Mouse (Mus musculus): ENCODE measurements around the gene Eef1akmt2. TPM values are rescaled to one million over a fixed set of nuclear protein-coding genes. Genes with fewer than 3 reads are reported as not detected.
A peak's percentile ranks its signal among the peaks of the same experiment; 100 is the strongest.

Eef1akmt2 gene
- polyA plus RNA-seq, 1 experiment = 0.72 TPM

DNA sequence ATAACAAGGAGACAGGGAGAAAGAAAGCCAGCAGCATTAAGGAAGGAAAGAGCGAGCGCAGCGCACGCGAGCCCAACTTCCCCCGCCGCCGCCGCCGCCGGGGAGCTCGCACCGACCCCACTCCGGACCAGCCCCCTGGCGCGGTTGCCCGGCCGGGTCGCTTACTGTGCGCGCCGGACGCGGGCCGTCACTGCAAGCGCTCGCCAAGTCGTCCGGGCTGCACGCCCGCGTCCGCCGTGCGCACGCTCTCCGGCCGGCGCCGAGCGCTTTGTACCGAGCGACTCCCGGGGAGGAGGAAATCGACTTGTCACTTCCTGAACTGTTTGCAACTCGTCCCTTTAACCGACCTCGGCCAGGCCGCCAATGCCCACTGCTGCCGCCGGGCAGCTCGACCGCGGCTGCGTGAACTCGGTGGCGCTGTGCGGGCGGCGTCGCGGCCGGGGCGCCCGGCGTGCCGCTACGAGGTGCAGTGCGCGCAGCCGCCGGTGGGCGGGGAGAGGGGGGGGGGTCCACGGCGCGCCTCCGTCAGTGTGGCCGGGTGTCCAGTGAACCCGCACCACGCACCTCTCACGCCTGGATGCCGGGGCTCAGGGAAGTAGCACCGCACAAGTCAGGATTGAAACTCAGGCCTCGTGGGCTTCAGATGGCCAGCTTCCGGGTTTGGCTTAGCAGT is 38.9 kb downstream of the Eef1akmt2 start, which contains the start of gene Fam53b:
TSS of gene Fam53b (minus strand) at position 471 of the 673 bp plus-strand sequence.
- TF ChIP-seq TAL1 (IDR thresholded peaks at IDR 0.05; ENCODE audit: low read length) = no peak
- TF ChIP-seq GATA1 (IDR thresholded peaks at IDR 0.05; ENCODE audit: low read length) = no peak
- peak within 1 kb of the TSS; percentile 79 for H3K4me3 ChIP-seq (replicated peaks)
- H3K4me1 ChIP-seq (ENCODE audit: control insufficient read depth) = peaks cover 55% of the 10 kb centered on the region
- no peaks in the 10 kb centered on the region for H3K36me3 ChIP-seq (ENCODE audit: control insufficient read depth)
- peaks cover 33% of the 10 kb centered on the region for H3K27me3 ChIP-seq (ENCODE audit: control insufficient read depth)
- H3K9me3 ChIP-seq (ENCODE audit: control insufficient read depth, low read length) = no peaks in the 10 kb centered on the region

DNA sequence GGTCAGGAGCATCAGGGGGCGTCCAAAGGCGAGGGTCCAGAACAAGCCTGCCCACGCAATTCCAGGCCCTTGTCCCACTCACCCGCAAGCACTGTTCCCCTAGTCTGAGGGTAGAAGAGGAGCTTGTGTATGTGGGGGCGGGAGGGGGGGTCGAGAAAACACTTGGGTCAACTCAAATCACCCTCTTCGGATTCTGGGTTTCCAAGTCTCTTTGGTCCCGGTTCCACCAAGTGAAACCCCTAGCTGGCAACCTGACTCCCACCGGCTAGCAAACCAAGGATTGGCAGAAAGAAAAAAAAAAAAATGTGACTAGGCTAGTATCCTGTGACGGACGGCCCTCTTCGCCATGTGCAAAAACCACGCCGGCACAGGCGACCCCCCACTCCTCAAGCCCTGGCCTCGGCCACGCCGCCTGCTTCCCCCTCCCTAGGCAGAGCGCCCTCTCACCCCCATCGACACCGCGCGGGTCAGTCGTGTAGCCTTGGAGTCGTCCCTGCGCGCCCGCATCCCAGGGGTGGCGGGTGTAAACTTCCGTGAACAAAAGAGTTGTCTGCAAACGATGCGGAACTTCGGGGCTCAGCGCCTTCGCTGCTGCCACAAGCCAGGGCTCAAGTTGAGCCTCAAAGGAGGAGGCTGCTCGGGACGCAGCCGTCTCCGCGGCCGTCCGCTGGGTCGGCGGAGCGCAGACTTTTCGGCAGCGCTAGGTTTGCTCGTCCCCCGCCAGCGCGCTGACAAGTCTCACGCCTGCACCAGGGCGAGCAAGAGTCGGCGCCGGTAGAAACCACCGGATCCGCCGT is 39.7 kb downstream of the Eef1akmt2 start:
- Histone ChIP-seq H3K4me3 (replicated peaks) (peak overlapping the region; percentile 79), H3K36me3 (ENCODE audit: control insufficient read depth) (peaks cover 2% of the 10 kb centered on the region; the same call in 1 of the 2 replicates), H3K27me3 (ENCODE audit: control insufficient read depth) (peaks cover 33% of the 10 kb centered on the region), H3K9me3 (ENCODE audit: control insufficient read depth, low read length) (no peaks in the 10 kb centered on the region), H3K4me1 (ENCODE audit: control insufficient read depth) (peaks cover 61% of the 10 kb centered on the region)
- TF ChIP-seq TAL1 (IDR thresholded peaks at IDR 0.05; ENCODE audit: low read length) (no peak), GATA1 (IDR thresholded peaks at IDR 0.05; ENCODE audit: low read length) (no peak)

DNA sequence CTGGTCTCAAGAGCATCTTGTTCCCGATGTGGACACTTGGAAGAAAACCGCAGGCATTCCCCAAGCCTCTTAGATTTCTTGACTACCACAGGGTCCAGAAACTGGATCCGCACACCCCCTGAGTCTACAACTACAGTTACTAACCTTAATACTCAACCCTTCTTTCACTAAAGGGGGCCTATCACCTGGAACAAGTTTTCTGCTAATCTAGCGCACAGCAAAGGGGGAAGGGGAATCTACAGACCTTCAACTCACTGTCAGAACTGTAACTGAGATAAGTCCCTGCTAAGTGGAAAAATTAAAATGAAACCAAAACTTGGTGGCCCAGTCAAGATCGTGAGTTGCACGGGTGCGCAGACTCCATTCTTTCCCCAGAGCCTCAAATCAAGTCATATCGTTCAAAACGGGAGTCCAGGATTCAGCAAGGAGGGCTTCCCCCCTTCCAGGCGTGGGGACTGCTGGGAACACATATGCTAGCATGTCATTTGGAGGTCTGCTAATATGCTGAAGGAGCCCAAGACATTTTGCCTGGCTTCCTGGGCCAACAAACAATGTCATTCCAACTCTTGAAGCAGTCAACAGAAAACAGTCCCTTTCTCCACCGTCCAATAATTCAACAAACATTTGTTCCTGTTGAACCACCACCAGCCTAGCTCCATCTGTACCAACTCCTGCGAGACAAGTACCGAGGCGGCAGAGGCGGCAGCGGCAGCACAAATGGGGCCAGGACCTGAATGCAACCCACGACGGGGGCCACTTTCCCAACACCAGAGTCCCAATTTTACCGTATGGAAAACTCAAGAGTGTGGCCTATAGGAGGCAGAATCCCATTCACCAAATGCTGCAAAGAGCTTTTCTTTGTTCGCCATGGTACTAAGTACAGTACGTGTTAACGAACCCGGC is 40.5 kb downstream of the Eef1akmt2 start:
- Histone ChIP-seq H3K9me3 (ENCODE audit: control insufficient read depth, low read length) (no peaks in the 10 kb centered on the region), H3K4me1 (ENCODE audit: control insufficient read depth) (peaks cover 68% of the 10 kb centered on the region), H3K36me3 (ENCODE audit: control insufficient read depth) (peaks cover 4% of the 10 kb centered on the region), H3K4me3 (replicated peaks) (peak overlapping the region; percentile 79), H3K27me3 (ENCODE audit: control insufficient read depth) (peaks cover 33% of the 10 kb centered on the region)
- TF ChIP-seq TAL1 (IDR thresholded peaks at IDR 0.05; ENCODE audit: low read length) (no peak), GATA1 (IDR thresholded peaks at IDR 0.05; ENCODE audit: low read length) (no peak)

GRCm38 (mm10) chr7:132810879-132811278 is 41.6 kb downstream of the Eef1akmt2 start:
- Histone ChIP-seq H3K4me1 (ENCODE audit: control insufficient read depth) (peaks cover 79% of the 10 kb centered on the region), H3K4me3 (replicated peaks) (peak overlapping the region; percentile 79), H3K9me3 (ENCODE audit: control insufficient read depth, low read length) (no peaks in the 10 kb centered on the region), H3K36me3 (ENCODE audit: control insufficient read depth) (peaks cover 13% of the 10 kb centered on the region), H3K27me3 (ENCODE audit: control insufficient read depth) (peaks cover 33% of the 10 kb centered on the region)
- no peak for TF ChIP-seq TAL1 (IDR thresholded peaks at IDR 0.05; ENCODE audit: low read length)
- no peak for TF ChIP-seq GATA1 (IDR thresholded peaks at IDR 0.05; ENCODE audit: low read length)

- Histone ChIP-seq H3K4me1 (ENCODE audit: control insufficient read depth) (peaks cover 84% of the 10 kb centered on the region), H3K9me3 (ENCODE audit: control insufficient read depth, low read length) (no peaks in the 10 kb centered on the region), H3K4me3 (replicated peaks) (no peak overlapping the region), H3K27me3 (ENCODE audit: control insufficient read depth) (peaks cover 33% of the 10 kb centered on the region), H3K36me3 (ENCODE audit: control insufficient read depth) (peaks cover 15% of the 10 kb centered on the region)
- TF ChIP-seq TAL1 (IDR thresholded peaks at IDR 0.05; ENCODE audit: low read length) (no peak), GATA1 (IDR thresholded peaks at IDR 0.05; ENCODE audit: low read length) (no peak)
These were observed 42.1 kb downstream of the Eef1akmt2 start for GRCm38 (mm10) chr7:132810368-132810767.

DNA sequence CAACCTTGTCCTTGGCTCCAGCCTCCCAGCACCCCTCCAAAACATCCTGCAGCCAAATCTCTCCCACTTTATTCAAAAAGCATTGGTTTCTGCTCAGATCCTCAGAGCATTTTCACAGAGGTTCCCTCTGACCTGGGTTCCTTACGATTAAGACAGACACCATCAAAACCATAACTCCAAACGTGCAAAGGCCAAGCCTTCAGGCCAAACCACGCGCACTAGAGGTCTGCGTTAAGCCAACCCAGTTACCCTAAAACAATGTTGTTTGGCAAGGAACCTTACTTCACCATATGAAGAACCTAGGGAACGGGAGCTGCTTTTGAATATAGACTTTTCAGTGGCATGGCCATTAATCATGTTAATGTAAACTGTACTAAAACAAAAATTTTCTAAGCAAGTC is 42.8 kb downstream of the Eef1akmt2 start:
- no peaks in the 10 kb centered on the region for H3K9me3 ChIP-seq (ENCODE audit: control insufficient read depth, low read length)
- no peak overlapping the region for H3K4me3 ChIP-seq (replicated peaks)
- H3K27me3 ChIP-seq (ENCODE audit: control insufficient read depth) = peaks cover 28% of the 10 kb centered on the region
- peaks cover 15% of the 10 kb centered on the region for H3K36me3 ChIP-seq (ENCODE audit: control insufficient read depth)
- TF ChIP-seq TAL1 (IDR thresholded peaks at IDR 0.05; ENCODE audit: low read length) = no peak
- no peak for TF ChIP-seq GATA1 (IDR thresholded peaks at IDR 0.05; ENCODE audit: low read length)
- peaks cover 90% of the 10 kb centered on the region for H3K4me1 ChIP-seq (ENCODE audit: control insufficient read depth)

GRCm38 (mm10) chr7:132808841-132809682 is 43.4 kb downstream of the Eef1akmt2 start:
- Histone ChIP-seq H3K27me3 (ENCODE audit: control insufficient read depth) (peaks cover 21% of the 10 kb centered on the region), H3K36me3 (ENCODE audit: control insufficient read depth) (peaks cover 17% of the 10 kb centered on the region), H3K4me3 (replicated peaks) (no peak overlapping the region), H3K4me1 (ENCODE audit: control insufficient read depth) (peaks cover 96% of the 10 kb centered on the region), H3K9me3 (ENCODE audit: control insufficient read depth, low read length) (no peaks in the 10 kb centered on the region)
- no peak for TF ChIP-seq TAL1 (IDR thresholded peaks at IDR 0.05; ENCODE audit: low read length)
- TF ChIP-seq GATA1 (IDR thresholded peaks at IDR 0.05; ENCODE audit: low read length) = no peak
